Mouse (Mus musculus) embryonic facial prominence, embryonic 13.5 days (tissue): Measurements from ENCODE around the gene Khsrp. TPM values are rescaled to one million over a fixed set of nuclear protein-coding genes. Genes with fewer than 3 reads are reported as not detected.
A peak's percentile ranks its signal among the peaks of the same experiment; 100 is the strongest.

Experiments used
- ATAC-seq: fragments of 200-750 bp; cut with Nextera tagmentation; 2 replicates; pipeline ENCODE4 v1.8.0; 2017; ENCODE audit warnings: low read depth; ENCODE audit not compliant: insufficient number of reproducible peaks, insufficient read depth, low FRiP score, low TSS enrichment
- H3K27ac ChIP-seq: fragments of 300-500 bp; sonication (generic); 2 replicates; pipeline ENCODE4 v1.5.1; 2015; ENCODE audit warnings: moderate library complexity, mild to moderate bottlenecking, inconsistent platforms
- H3K27me3 ChIP-seq: fragments of 300-500 bp; sonication (generic); 2 replicates; pipeline ENCODE4 v1.6.1; 2015; ENCODE audit warnings: mild to moderate bottlenecking, inconsistent platforms
- H3K36me3 ChIP-seq: fragments of 300-500 bp; sonication (generic); 2 replicates; pipeline ENCODE4 v1.6.1; 2015; ENCODE audit warnings: mild to moderate bottlenecking, inconsistent platforms
- H3K4me1 ChIP-seq: fragments of 300-500 bp; sonication (generic); 2 replicates; pipeline ENCODE4 v1.6.1; 2015; ENCODE audit warnings: inconsistent platforms
- H3K4me2 ChIP-seq: fragments of 300-500 bp; sonication (generic); 2 replicates; pipeline ENCODE4 v1.6.1; 2015; ENCODE audit warnings: moderate library complexity, mild to moderate bottlenecking, inconsistent platforms
- H3K4me3 ChIP-seq: fragments of 300-500 bp; sonication (generic); 2 replicates; pipeline ENCODE4 v1.5.1; 2015; ENCODE audit warnings: mild to moderate bottlenecking, inconsistent platforms
- H3K9ac ChIP-seq: fragments of 300-500 bp; sonication (generic); 2 replicates; pipeline ENCODE4 v1.6.1; 2015; ENCODE audit warnings: mild to moderate bottlenecking, inconsistent platforms
- H3K9me3 ChIP-seq: fragments of 300-500 bp; sonication (generic); 2 replicates; pipeline ENCODE4 v1.6.1; 2016; ENCODE audit warnings: inconsistent platforms
- WGBS: fragments of 180-500 bp; shearing (Covaris S2); methylation state at CpG from one replicate; pipeline ENCODE4 v1.1.7; 2015; ENCODE audit warnings: mixed read lengths; 5-methylcytosine and 5-hydroxymethylcytosine counted together
- polyA plus RNA-seq: library from polyadenylated mRNA; unstranded; fragments of >200 nt; fragmentation: Nextera tagmentation; extraction: Ambion mirVana; gene quantifications from 2 replicates; pipeline ENCODE4 v1.2.1, GENCODE M21; 2015

Gene Khsrp
- polyA plus RNA-seq, 1 experiment from 2014 or later = 45.7 TPM

GRCm38 (mm10) chr17:57029691-57030090, 1.6 kb downstream of the Khsrp start:
- Histone ChIP-seq H3K27me3 (no peaks in the 10 kb centered on the region), H3K4me3 (peak overlapping the region; percentile 90), H3K9ac (peak overlapping the region; percentile 99), H3K4me1 (peaks cover 17% of the 10 kb centered on the region), H3K4me2 (peak overlapping the region; percentile 92), H3K36me3 (peaks cover 45% of the 10 kb centered on the region), H3K9me3 (no peaks in the 10 kb centered on the region), H3K27ac (no peak overlapping the region)
- no peak for ATAC-seq
- WGBS = 55% methylated on average over 8 of the region's 8 CpGs

DNA sequence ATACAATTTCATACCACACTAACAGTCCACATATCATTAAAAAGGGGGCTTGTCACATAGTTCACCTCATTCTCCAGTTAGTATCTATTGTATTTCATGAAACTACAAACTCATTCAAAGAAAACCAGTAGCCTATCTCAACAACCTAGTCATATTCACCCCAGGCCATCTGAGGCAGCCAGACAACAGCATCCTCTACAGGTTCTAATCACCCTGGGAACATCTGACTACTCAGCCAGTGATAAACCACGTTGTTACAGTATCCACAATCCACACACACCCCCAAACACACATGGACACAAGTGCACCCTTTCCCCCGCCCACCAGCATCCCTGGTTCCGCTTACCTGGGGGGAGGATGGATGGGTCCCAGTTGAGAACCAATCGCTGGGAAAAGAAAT, 3.9 kb downstream of the Khsrp start:
- 88% methylated on average over 4 of the region's 4 CpGs for WGBS

DNA sequence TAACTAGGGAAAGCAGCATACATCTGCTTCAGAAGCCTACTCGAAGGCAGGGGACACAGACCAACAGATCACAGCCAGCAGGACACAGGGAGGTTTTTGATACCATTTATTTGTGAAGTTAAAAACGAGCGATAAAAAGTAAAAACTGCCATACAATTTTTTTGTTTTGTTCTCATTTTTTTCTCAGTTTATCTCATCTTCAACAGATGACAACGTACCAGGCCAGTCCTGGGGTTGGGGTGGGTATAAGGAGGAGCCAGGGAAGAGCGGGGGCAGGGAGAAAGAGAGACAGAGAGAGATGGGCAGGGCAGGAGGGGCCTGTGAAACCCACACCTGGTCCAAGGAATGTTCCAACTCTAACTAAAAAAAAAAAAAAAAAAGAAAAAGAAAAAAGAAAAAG, 10.4 kb downstream of the Khsrp start:
- Histone ChIP-seq H3K4me3 (no peak overlapping the region), H3K9ac (no peak overlapping the region), H3K4me1 (no peaks in the 10 kb centered on the region), H3K36me3 (peaks cover 69% of the 10 kb centered on the region), H3K9me3 (no peaks in the 10 kb centered on the region), H3K4me2 (no peak overlapping the region), H3K27ac (no peak overlapping the region), H3K27me3 (no peaks in the 10 kb centered on the region)
- no peak for ATAC-seq
- 90% methylated on average over 5 of the region's 5 CpGs for WGBS

More for the DNA sequence above, 3.9 kb downstream of the Khsrp start:
- Histone ChIP-seq H3K4me1 (peaks cover 16% of the 10 kb centered on the region), H3K4me2 (no peak overlapping the region), H3K27me3 (no peaks in the 10 kb centered on the region), H3K9ac (no peak overlapping the region), H3K36me3 (peaks cover 67% of the 10 kb centered on the region), H3K27ac (no peak overlapping the region), H3K9me3 (no peaks in the 10 kb centered on the region), H3K4me3 (no peak overlapping the region)
- ATAC-seq = no peak

DNA sequence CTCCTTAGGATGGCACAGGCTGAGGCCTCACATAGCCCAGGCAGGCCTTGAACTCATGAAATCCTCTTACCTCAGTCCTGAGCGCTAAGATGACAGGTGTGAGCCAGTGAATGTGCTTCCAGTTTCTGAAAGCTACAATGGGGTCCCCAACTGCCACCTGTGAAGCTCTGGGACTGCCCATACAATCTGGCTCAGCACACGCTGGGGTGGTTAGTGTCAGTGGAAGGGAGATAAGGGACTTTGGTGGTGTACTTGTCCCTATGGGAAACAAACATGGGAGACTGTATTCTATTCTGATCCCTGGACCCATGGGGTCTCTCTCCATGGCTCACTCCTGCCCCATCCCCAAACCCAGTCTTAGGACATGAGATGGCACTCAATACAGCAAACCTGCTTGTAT, 11.6 kb downstream of the Khsrp start:
- Histone ChIP-seq H3K27me3 (no peaks in the 10 kb centered on the region), H3K27ac (no peak overlapping the region), H3K4me2 (no peak overlapping the region), H3K9me3 (no peaks in the 10 kb centered on the region), H3K9ac (no peak overlapping the region), H3K36me3 (peaks cover 56% of the 10 kb centered on the region), H3K4me1 (no peaks in the 10 kb centered on the region), H3K4me3 (no peak overlapping the region)
- WGBS = 80% methylated on average over 2 of the region's 2 CpGs
- ATAC-seq = no peak

- Histone ChIP-seq H3K4me3 (peak overlapping the region; percentile 77), H3K27ac (peak overlapping the region; percentile 98), H3K27me3 (no peaks in the 10 kb centered on the region), H3K9ac (peak overlapping the region; percentile 83), H3K36me3 (peaks cover 24% of the 10 kb centered on the region), H3K4me2 (peak overlapping the region; percentile 85), H3K9me3 (no peaks in the 10 kb centered on the region), H3K4me1 (peaks cover 19% of the 10 kb centered on the region)
- ATAC-seq = no peak
- WGBS = 74% methylated on average over 13 of the region's 13 CpGs
Observed at GRCm38 (mm10) chr17:57012245-57012795, 19.0 kb downstream of the Khsrp start.

GRCm38 (mm10) chr17:57011236-57012141, 19.8 kb downstream of the Khsrp start, which contains the start of the genes Gtf2f1 and Gm17949:
Gene Gtf2f1 (minus strand): TSS chr17:57011288.
Gene Gm17949 (plus strand): TSS chr17:57011469.
- no peaks in the 10 kb centered on the region for H3K27me3 ChIP-seq
- no peaks in the 10 kb centered on the region for H3K9me3 ChIP-seq
- peak within 1 kb of the TSS; percentile 85 for H3K4me2 ChIP-seq
- ATAC-seq = peak; percentile 86
- under 1% methylated on average over 51 of the region's 51 CpGs for WGBS
- peak within 1 kb of the TSS; percentile 77 for H3K4me3 ChIP-seq
- H3K27ac ChIP-seq = peak within 1 kb of the TSS; percentile 98
- peaks cover 19% of the 10 kb centered on the region for H3K4me1 ChIP-seq
- peak within 1 kb of the TSS; percentile 85 for H3K9ac ChIP-seq
- peaks cover 32% of the 10 kb centered on the region for H3K36me3 ChIP-seq

DNA sequence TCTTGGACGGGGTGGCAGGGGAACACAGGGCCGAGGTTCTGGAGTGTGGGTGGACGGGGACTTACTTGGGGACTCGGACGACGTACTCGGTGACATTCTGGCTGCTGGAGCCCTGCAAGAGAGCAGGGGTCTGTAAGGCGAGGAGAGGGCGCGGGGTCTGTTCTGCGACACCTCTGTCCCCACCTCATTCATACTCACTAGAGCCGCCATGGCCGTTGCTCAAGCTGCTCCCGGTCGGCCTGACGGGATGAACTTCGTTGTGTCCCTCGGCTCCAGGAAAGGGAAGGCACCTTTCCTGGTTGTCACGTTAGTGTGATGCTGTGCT, 20.4 kb downstream of the Khsrp start:
- Histone ChIP-seq H3K36me3 (peaks cover 38% of the 10 kb centered on the region), H3K4me2 (peak overlapping the region; percentile 85), H3K27me3 (no peaks in the 10 kb centered on the region), H3K9ac (peak overlapping the region; percentile 85), H3K27ac (peak overlapping the region; percentile 78), H3K4me1 (peaks cover 19% of the 10 kb centered on the region), H3K9me3 (no peaks in the 10 kb centered on the region), H3K4me3 (peak overlapping the region; percentile 77)
- under 1% methylated on average over 19 of the region's 19 CpGs for WGBS
- 0 out of 2 replicates have a peak, but pooled peaks have one; percentile 2 for ATAC-seq

GRCm38 (mm10) chr17:57007137-57007905, 24.0 kb downstream of the Khsrp start:
- peaks cover 74% of the 10 kb centered on the region for H3K36me3 ChIP-seq
- no peak overlapping the region for H3K4me2 ChIP-seq
- no peaks in the 10 kb centered on the region for H3K9me3 ChIP-seq
- WGBS = 91% methylated on average over 13 of the region's 13 CpGs
- H3K4me1 ChIP-seq = peaks cover 15% of the 10 kb centered on the region
- ATAC-seq = no peak
- H3K27me3 ChIP-seq = no peaks in the 10 kb centered on the region
- peak overlapping the region; percentile 44; the same call in 1 of the 2 replicates for H3K9ac ChIP-seq
- no peak overlapping the region for H3K4me3 ChIP-seq
- 0 out of 2 replicates have a peak overlapping the region, but pooled peaks have one; percentile 45 for H3K27ac ChIP-seq

DNA sequence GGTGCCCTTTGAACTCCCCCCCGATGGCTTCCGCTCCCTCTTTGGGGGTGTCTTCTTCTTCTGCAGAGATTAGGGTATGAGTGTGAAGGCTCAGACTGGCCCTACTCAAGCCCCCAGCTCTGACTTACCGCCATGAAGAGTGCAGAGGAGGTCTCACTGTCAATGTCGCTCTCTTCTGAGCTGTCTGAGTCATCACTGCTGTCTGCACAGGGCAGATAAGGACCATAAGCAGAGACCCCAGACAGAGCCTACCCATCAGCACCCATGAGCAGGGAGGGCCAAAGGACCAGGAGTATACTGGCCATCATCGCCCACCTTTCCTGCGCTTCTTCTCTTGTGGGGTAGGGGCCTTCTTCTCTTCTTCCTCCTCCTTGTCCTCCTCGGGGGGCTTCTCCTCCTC, 27.3 kb downstream of the Khsrp start:
- no peaks in the 10 kb centered on the region for H3K27me3 ChIP-seq
- 94% methylated on average over 7 of the region's 7 CpGs for WGBS
- 0 out of 2 replicates have a peak overlapping the region, but pooled peaks have one; percentile 16 for H3K9ac ChIP-seq
- H3K4me3 ChIP-seq = no peak overlapping the region
- no peaks in the 10 kb centered on the region for H3K4me1 ChIP-seq
- H3K4me2 ChIP-seq = no peak overlapping the region
- no peak for ATAC-seq
- no peaks in the 10 kb centered on the region for H3K9me3 ChIP-seq
- peaks cover 84% of the 10 kb centered on the region for H3K36me3 ChIP-seq
- H3K27ac ChIP-seq = no peak overlapping the region

DNA sequence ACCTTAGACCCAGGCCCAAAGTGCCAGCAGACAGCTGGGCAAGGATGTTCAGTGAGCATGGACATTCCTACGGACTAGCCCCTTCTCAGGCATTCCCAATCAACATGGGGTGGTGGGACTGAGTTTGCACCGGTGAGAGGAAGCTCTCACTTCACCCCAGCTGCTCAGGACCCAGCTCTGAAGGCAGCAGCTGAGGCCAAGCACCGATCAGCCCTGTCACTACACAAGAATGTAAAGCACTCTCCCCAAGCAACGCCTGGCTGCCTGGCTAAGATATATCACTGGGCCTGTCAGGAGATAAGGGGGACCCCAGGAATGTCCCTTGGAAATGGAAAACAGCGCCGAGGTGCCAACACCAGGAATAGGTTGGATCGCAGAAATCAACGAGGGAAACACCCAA, 30.1 kb downstream of the Khsrp start:
- Histone ChIP-seq H3K4me3 (no peak overlapping the region), H3K27ac (no peak overlapping the region), H3K4me1 (peaks cover 9% of the 10 kb centered on the region), H3K4me2 (no peak overlapping the region), H3K36me3 (peaks cover 66% of the 10 kb centered on the region), H3K9me3 (no peaks in the 10 kb centered on the region), H3K9ac (no peak overlapping the region), H3K27me3 (no peaks in the 10 kb centered on the region)
- WGBS = 79% methylated on average over 8 of the region's 8 CpGs
- no peak for ATAC-seq

DNA sequence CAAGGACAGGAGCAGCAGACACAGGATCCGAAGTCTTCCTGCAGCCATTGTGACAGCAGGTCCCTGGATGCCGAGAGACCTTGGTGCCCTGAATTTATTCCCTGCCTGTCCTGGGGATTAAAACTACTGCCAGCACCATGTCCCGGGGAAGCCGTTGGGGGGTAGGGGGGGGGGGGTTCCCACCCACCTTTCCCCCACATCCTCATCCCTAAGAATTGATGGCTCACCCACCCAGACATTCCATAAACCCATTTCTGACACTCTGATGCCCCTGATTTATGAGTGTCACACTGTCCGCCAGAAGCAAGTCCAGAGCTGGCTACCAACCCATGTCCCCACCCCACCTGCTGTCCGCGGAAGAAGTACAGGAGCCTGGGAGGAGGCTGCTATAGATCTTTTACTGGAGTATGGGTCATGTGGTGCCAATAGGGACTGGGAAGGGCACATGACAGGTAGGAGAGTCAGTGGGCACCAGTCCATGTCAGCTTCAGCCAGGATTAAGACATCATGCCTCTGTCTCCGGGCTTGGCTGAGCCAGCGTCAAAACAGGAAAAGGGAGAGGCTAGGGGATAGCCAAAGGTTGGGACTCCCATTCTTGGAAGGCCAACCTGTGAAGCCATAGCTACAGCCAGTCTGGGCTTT, 31.2 kb downstream of the Khsrp start, which contains the start of gene Pspn:
Gene Pspn (minus strand): TSS at position 51 of the 642 bp plus-strand sequence.
- no peak within 1 kb of the TSS for H3K9ac ChIP-seq
- H3K27me3 ChIP-seq = no peaks in the 10 kb centered on the region
- no peak within 1 kb of the TSS for H3K4me3 ChIP-seq
- no peak within 1 kb of the TSS for H3K4me2 ChIP-seq
- H3K27ac ChIP-seq = no peak within 1 kb of the TSS
- WGBS = 89% methylated on average over 9 of the region's 9 CpGs
- H3K9me3 ChIP-seq = no peaks in the 10 kb centered on the region
- peaks cover 9% of the 10 kb centered on the region for H3K4me1 ChIP-seq
- H3K36me3 ChIP-seq = peaks cover 66% of the 10 kb centered on the region
- ATAC-seq = no peak
